Mouse (Mus musculus): ENCODE measurements around the gene Olfr77. TPM values are rescaled to one million over a fixed set of nuclear protein-coding genes. Genes with fewer than 3 reads are reported as not detected.

The Olfr77 gene
- under 1 TPM in 1 of 4 experiments, not detected in 3; 0.03 TPM for total RNA-seq (2022)

DNA sequence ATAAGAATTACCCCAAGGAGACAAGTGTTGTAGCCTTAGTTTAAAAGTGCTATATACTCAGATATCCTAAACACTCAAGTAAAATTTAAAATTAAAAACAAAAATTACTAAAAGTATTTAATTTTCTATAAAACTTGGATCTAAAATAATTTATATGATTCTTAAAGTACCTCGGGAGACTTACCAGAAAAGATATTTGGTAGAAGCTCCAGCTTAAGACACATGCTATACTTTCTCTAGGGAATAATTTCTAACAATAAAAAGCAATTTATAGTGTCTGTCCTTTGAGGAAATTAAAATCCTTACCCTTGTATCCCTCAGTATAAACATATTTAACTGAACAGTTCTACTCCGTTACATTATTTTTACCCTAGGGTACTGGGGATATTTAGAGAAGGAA lies at the start of gene Olfr77:
TSS of gene Olfr77 (plus strand) at position 301 of the 400 bp plus-strand sequence.
- no peak for DNase-seq (ENCODE audit: low spot score)

DNA sequence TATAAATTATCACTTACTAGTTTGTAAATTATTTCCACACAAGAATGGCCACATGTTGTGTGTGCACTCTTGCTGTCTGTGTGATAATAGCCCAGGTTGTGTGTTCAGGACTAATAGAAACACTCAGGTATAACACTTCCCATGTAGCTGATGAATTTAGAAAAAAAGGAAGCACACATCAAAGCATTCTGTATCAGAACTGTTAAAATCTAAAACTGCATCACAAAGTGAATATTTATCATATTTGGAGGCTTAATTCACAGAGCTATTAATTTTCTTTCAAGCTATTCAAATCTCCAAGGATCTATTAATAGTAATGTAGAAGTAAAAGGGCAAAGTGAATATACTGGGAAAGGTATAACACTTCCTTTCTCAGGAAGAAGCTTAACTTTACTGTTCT lies 28.8 kb upstream of the Olfr77 start, which contains the start of gene Olfr862:
TSS of gene Olfr862 (minus strand) at position 101 of the 400 bp plus-strand sequence.
- DNase-seq (ENCODE audit: low spot score), result no peak

DNA sequence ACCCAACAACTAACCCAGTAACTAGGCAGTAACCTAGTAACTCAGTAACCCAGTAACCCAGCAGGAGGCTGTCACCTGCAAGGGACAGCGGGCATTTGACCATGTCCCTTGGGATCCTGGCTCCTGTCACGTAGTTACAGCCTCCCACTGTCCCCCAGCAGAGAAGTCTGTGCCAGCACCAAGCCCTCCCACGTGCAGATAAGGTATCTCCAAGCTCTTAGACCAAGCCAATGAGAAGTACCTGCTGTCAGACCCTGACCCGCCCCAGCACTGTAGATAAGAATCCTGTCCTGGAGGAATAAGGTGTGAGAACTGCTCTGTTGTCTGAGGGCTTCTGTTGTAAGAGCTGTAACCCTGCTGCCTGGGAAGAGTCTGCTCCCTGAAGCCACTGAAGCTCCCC lies 5.5 kb upstream of the Olfr77 start:
- DNase-seq (ENCODE audit: low spot score), result no peak

Other genes with a start within 250 kb of the Olfr77 start
- not detected for gene Olfr857, start 207.4 kb upstream of the Olfr77 start, total RNA-seq (2022)
- not detected for gene Olfr58, start 136.6 kb upstream of the Olfr77 start, total RNA-seq (2022)
- gene Olfr859, start 112.0 kb upstream of the Olfr77 start, total RNA-seq (2022), result not detected
- not detected for gene Olfr860, start 67.1 kb upstream of the Olfr77 start, total RNA-seq (2022)
- not detected for gene Olfr862, start 28.9 kb upstream of the Olfr77 start, total RNA-seq (2022)
- gene Olfr866, start 111.2 kb downstream of the Olfr77 start, total RNA-seq (2022), result not detected
- not detected for gene Olfr867, start 140.7 kb downstream of the Olfr77 start, total RNA-seq (2022)
- not detected for gene Olfr868, start 181.8 kb downstream of the Olfr77 start, total RNA-seq (2022)
- not detected for gene Olfr869, start 212.1 kb downstream of the Olfr77 start, total RNA-seq (2022)